Mouse (Mus musculus) heart, adult 2 months (tissue): ENCODE results near the gene Icosl.

Experiments used
- CTCF ChIP-seq: fragments of 200-600 bp; IDR thresholded peaks from 2 replicates; pipeline ENCODE4 v1.8.1; 2022; ENCODE audit warnings: antibody characterized with exemption, mild to moderate bottlenecking, moderate library complexity
- EP300 ChIP-seq: fragments of 200-500 bp; IDR thresholded peaks from 2 replicates; pipeline ENCODE4 v1.6.1; 2011; ENCODE audit warnings: low read depth, low read length, control low read depth; ENCODE audit not compliant: insufficient read depth

DNA sequence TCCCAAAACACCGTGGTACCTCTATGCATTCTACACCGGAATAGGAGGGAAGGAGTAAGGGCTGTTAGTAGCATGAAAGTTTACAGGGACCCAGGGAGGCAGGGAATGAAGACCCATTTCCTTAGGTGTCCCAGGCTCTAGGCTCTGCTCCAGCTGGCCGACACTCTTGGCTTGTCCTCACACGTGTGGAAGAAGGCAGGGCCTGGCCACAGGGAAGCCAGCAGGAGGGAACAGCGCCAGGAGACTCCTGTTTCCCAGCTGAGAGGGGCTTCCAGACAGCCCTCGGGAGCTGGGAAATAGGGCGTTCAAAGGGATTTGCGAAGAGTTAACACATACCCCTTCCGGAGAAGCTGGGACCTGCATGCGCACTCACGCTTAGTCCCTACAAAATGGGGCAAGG lies 60.3 kb downstream of the Icosl start:
- TF ChIP-seq CTCF (no peak), EP300 (no peak)
